ENCODE assay signal across 26 mouse cellular contexts in genomic region chr5:112264099-112264498, GRCm38 (mm10). TPM values are rescaled to one million over a fixed set of nuclear protein-coding genes. Genes with fewer than 3 reads are reported as not detected.
DNase-seq lines count a peak whose midpoint lies in the region; ATAC-seq lines count a peak whose summit lies in the region.
"Had no signal": no experiment of that assay in that cellular context is flagged by ENCODE, and none has a peak within 500 bp of the region (broad histone marks: within the 10 kb centered on the region; RNA-seq: fewer than 3 reads in every experiment).

No protein-coding gene starts in this region.

- H3K4me1 ChIP-seq in forebrain, embryonic 11.5 days (replicated peaks; ENCODE audit: control insufficient read depth, insufficient read depth, low read length) = no peaks in the 10 kb centered on the region; the same call in 1 of the 2 replicates

- 88% methylated on average over 7 of the region's 7 CpGs for WGBS in forebrain, embryonic 11.5 days

- ATAC-seq in forebrain, embryonic 11.5 days (replicated peaks; ENCODE audit: low FRiP score) = no peak
- no peak for ATAC-seq in cerebellum, adult (ENCODE audit: insufficient number of reproducible peaks, low FRiP score, low TSS enrichment)
- ATAC-seq: forebrain, embryonic 14.5 days; intestine, embryonic 15.5 days had no signal

- H3K36me3 ChIP-seq in forebrain, embryonic 11.5 days (ENCODE audit: control insufficient read depth, insufficient read depth, low read length) = no peaks in the 10 kb centered on the region
- H3K36me3 ChIP-seq: forebrain, embryonic 10.5 days; G1E; heart, embryonic 10.5 days; heart, embryonic 13.5 days; hindbrain, embryonic 12.5 days; hindbrain, embryonic 15.5 days; intestine, embryonic 15.5 days had no signal

- no peak overlapping the region for H3K4me2 ChIP-seq in forebrain, embryonic 11.5 days (ENCODE audit: low read depth, low read length, severe bottlenecking)
- H3K4me2 ChIP-seq: heart, embryonic 13.5 days; hindbrain, embryonic 12.5 days; hindbrain, embryonic 15.5 days; intestine, embryonic 15.5 days had no signal

- no peak overlapping the region for H3K27ac ChIP-seq in forebrain, embryonic 11.5 days (ENCODE audit: low read depth, low read length)
- H3K27ac ChIP-seq: forebrain, embryonic 10.5 days; heart, adult 2 months; heart, embryonic 10.5 days; heart, embryonic 13.5 days; hindbrain, embryonic 12.5 days; hindbrain, embryonic 15.5 days; intestine, embryonic 15.5 days had no signal

- no peak overlapping the region for H3K9ac ChIP-seq in forebrain, embryonic 11.5 days (ENCODE audit: low read length)
- H3K9ac ChIP-seq: heart, embryonic 13.5 days; hindbrain, embryonic 12.5 days; hindbrain, embryonic 15.5 days; intestine, embryonic 15.5 days had no signal

- no peaks in the 10 kb centered on the region for H3K9me3 ChIP-seq in forebrain, embryonic 11.5 days (ENCODE audit: control insufficient read depth, low read length)
- H3K9me3 ChIP-seq: forebrain, embryonic 10.5 days; G1E; heart, embryonic 10.5 days; heart, embryonic 13.5 days; hindbrain, embryonic 12.5 days; hindbrain, embryonic 15.5 days; intestine, embryonic 15.5 days had no signal

- peak; percentile 55 for DNase-seq in 3T3-L1 (ENCODE audit: low read depth, low spot score)
- DNase-seq in CD4-positive helper T cell, adult 2 months (ENCODE audit: low read depth, low spot score) = peak; percentile 55
- peak; percentile 63 for DNase-seq in induced T-regulatory cell, adult 2 months (ENCODE audit: low read depth)
- peak; percentile 38 to 66 for DNase-seq in natural killer cell, adult 2 months (ENCODE audit: low spot score in 2 of 2)
- DNase-seq in right cerebral cortex, adult 2 months (ENCODE audit: low spot score in 2 of 2) = no peak
- DNase-seq in forebrain, embryonic 11.5 days (ENCODE audit: low spot score) = no peak
- DNase-seq: adrenal gland, adult 2 months; adrenal gland, postnatal 14 days; B cell, adult 2 months; cerebellum, adult 18-20 months; cerebellum, adult 9-10 months; cerebellum, postnatal 14 days; gastrocnemius, postnatal 10 days; gastrocnemius, postnatal 36 days; heart, adult 2 months; heart, postnatal 14 days; kidney, adult 18-20 months had no signal

- no peaks in the 10 kb centered on the region for H3K27me3 ChIP-seq in forebrain, embryonic 11.5 days (ENCODE audit: control insufficient read depth, insufficient read depth, low read length)
- H3K27me3 ChIP-seq: hindbrain, embryonic 15.5 days had no signal

- no peak overlapping the region for H3K4me3 ChIP-seq in forebrain, embryonic 11.5 days (ENCODE audit: low read depth, low read length)
- H3K4me3 ChIP-seq: forebrain, embryonic 10.5 days; heart, adult 2 months; heart, embryonic 10.5 days; heart, embryonic 13.5 days; hindbrain, embryonic 12.5 days; hindbrain, embryonic 15.5 days; intestine, embryonic 15.5 days had no signal

RNA-seq across cellular contexts. Expression of gene Crybb1, which starts 8.5 kb away (rescaled TPM):
- polyA plus RNA-seq in forebrain, embryonic 11.5 days (2014; fragmentation: Nextera tagmentation; extraction: Ambion mirVana) = 0.48 and 0.73 TPM in 2 replicates
- polyA plus RNA-seq: forebrain, embryonic 10.5 days; G1E; heart, embryonic 10.5 days had no signal

RNA-seq across cellular contexts. Expression of gene Cryba4, which starts 11.8 kb away (rescaled TPM):
- polyA plus RNA-seq in forebrain, embryonic 11.5 days (2014; fragmentation: Nextera tagmentation; extraction: Ambion mirVana) = 0.48 and 1.1 TPM in 2 replicates
- polyA plus RNA-seq: heart, embryonic 10.5 days had no signal

RNA-seq across cellular contexts. Expression of gene Tpst2, which starts 12.4 kb away (rescaled TPM):
- 30.9 and 34.3 TPM in 2 replicates for polyA plus RNA-seq in forebrain, embryonic 11.5 days (2014; fragmentation: Nextera tagmentation; extraction: Ambion mirVana)

Comparison
In these comparisons a context has a peak if more than half of its experiments do, and no peak if none do; other contexts are left out.
1. DNase-seq: peak in 3T3-L1 (single experiment), CD4-positive helper T cell, adult 2 months (single experiment), induced T-regulatory cell, adult 2 months (single experiment) and natural killer cell, adult 2 months (2 of 2); none in right cerebral cortex, adult 2 months (0 of 2) and forebrain, embryonic 11.5 days (single experiment).